Mouse (Mus musculus) hindbrain, embryonic 10.5 days (tissue): ENCODE measurements around the gene Vgll4. TPM values are rescaled to one million over a fixed set of nuclear protein-coding genes. Genes with fewer than 3 reads are reported as not detected.
A peak's percentile ranks its signal among the peaks of the same experiment; 100 is the strongest.

Experiments
- DNase-seq: peaks from one replicate; pipeline ENCODE4 v3.0.0-alpha.2; 2017; ENCODE audit warnings: low spot score
- H3K27ac ChIP-seq: fragments of 300-500 bp; sonication (generic); 2 replicates; pipeline ENCODE4 v1.5.1; 2016; ENCODE audit warnings: mild to moderate bottlenecking, moderate library complexity
- H3K27me3 ChIP-seq: fragments of 300-500 bp; sonication (generic); 2 replicates; pipeline ENCODE4 v1.6.1; 2016; ENCODE audit warnings: mild to moderate bottlenecking; ENCODE audit not compliant: poor library complexity, insufficient read depth, severe bottlenecking
- H3K36me3 ChIP-seq: fragments of 300-500 bp; sonication (generic); 2 replicates; pipeline ENCODE4 v1.6.1; 2016; ENCODE audit warnings: mild to moderate bottlenecking, moderate library complexity
- H3K4me1 ChIP-seq: fragments of 300-500 bp; sonication (generic); replicated peaks from 2 replicates; pipeline ENCODE4 v1.6.1; 2016; ENCODE audit warnings: mild to moderate bottlenecking
- H3K4me3 ChIP-seq: fragments of 300-500 bp; sonication (generic); 2 replicates; pipeline ENCODE4 v1.5.1; 2016; ENCODE audit warnings: mild to moderate bottlenecking, moderate library complexity
- H3K9me3 ChIP-seq: fragments of 300-500 bp; sonication (generic); 2 replicates; pipeline ENCODE4 v1.6.1; 2016; ENCODE audit warnings: mild to moderate bottlenecking, moderate library complexity
- WGBS: fragments of 180-500 bp; shearing (Covaris S2); methylation state at CpG from one replicate; pipeline ENCODE4 v1.1.7; 2016; 5-methylcytosine and 5-hydroxymethylcytosine counted together
- polyA plus RNA-seq: library from polyadenylated mRNA; unstranded; fragments of >200 nt; fragmentation: Nextera tagmentation; extraction: Ambion mirVana; gene quantifications from 2 replicates; pipeline ENCODE4 v1.2.1, GENCODE M21; 2016

The Vgll4 gene
- polyA plus RNA-seq, 1 experiment from 2014 or later: 73.3 TPM

DNA sequence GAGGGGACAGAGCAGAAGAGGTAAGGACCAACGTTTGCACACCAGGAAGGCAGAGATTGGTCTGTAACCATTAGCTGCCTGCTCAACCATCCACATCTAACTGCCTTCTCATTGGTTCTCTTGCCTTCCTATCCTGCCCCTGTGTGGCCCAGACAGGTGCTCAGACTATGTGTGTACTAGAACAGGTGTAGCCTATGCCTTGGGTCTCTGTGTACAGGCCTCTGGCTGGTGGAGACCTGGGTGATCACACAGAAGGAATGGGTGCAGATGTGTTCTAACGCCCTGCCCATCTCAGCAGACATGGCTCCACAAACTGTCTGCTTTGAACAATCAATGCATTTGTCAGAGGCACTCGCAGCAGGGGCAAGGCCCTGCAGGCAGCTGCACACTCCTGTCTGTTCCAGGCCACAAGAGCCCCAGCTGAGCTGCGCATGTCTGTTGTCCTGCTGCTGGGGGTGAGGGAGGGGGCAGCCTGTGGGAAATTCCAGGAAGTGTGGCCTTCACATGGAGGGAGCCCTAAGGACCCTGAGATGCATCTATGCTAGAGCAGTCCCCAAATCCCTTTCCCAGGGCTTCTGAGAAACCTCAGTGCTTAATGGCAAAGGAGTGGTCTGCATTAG, 123.5 kb downstream of the Vgll4 start:
- Histone ChIP-seq H3K36me3 (no peaks in the 10 kb centered on the region), H3K4me1 (peaks cover 55% of the 10 kb centered on the region), H3K4me3 (no peak overlapping the region), H3K27ac (peak overlapping the region; percentile 72), H3K27me3 (0 out of 2 replicates have a peak, but pooled peaks cover 5% of the 10 kb centered on the region), H3K9me3 (0 out of 2 replicates have a peak, but pooled peaks cover 3% of the 10 kb centered on the region)
- peak; percentile 50 for DNase-seq
- 19% methylated on average over 4 of the region's 4 CpGs for WGBS

DNA sequence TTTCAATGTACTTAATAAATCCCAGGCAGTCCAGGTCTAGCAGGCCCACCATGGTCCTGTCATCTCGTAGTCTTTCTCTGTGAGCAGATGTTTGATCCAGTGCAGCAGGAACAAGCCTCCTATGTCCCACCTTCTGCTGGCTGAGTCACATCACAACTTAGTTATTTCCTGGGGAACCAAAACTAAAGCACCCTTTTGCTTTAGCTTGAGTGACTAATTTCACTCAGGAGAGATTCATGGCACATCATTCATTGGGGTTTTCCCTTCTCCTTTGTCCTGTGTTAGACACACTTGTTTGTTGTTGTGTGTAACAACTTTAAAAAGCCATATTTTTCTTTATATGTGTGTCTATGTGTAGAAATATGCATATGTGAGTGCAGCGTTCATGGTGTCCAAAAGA, 126.9 kb downstream of the Vgll4 start:
- DNase-seq: no peak
- H3K36me3 ChIP-seq: no peaks in the 10 kb centered on the region
- no peaks in the 10 kb centered on the region for H3K27me3 ChIP-seq
- 0 out of 2 replicates have a peak, but pooled peaks cover 3% of the 10 kb centered on the region for H3K9me3 ChIP-seq
- WGBS: 88% methylated on average over 2 of the region's 2 CpGs
- H3K27ac ChIP-seq: no peak overlapping the region
- peaks cover 63% of the 10 kb centered on the region for H3K4me1 ChIP-seq
- no peak overlapping the region for H3K4me3 ChIP-seq

DNA sequence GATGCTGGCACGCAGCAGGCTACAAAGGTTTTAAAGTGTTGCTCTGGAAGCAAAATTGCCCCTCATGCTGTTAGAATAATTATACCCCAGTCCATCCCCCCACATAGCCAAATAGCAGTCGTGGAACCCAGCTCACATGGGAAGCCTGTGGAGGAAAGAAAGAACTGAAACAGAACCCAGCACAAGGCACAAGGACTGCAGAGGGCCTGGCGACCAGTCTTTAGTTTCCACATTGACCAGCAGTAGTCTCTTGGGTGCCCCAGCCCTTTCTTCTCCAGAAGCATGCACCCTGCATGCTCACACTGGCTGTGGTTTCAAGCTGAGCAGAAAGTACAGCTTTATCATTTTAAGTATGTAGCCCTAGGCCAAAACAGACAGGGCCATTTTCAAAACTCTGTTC, 127.7 kb downstream of the Vgll4 start:
- Histone ChIP-seq H3K4me3 (no peak overlapping the region), H3K27ac (peak overlapping the region; percentile 30; the same call in 1 of the 2 replicates), H3K9me3 (0 out of 2 replicates have a peak, but pooled peaks cover 3% of the 10 kb centered on the region), H3K27me3 (no peaks in the 10 kb centered on the region), H3K4me1 (peaks cover 56% of the 10 kb centered on the region), H3K36me3 (no peaks in the 10 kb centered on the region)
- WGBS: 73% methylated on average over 3 of the region's 3 CpGs
- DNase-seq: no peak

DNA sequence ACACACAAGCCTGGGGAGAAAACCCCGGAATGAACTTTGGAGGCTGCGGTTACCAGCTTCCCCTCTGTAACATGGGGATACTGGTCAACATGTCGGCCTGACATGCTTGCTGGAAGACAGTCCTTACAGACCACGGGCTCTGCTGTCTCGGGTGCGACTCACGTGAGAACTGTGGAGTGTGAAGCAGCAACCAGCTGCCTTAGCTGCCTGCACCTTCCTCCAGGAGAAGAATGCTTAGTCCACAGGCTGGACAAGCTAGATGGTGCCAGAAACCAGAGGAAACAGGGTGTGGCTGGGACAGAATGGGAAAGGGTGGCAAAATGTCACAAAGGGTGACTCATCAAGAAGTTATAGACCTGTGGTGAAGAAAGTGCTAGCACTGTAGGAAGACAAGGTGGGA, 129.8 kb downstream of the Vgll4 start:
- Histone ChIP-seq H3K36me3 (no peaks in the 10 kb centered on the region), H3K27ac (peak overlapping the region; percentile 30; the same call in 1 of the 2 replicates), H3K27me3 (no peaks in the 10 kb centered on the region), H3K9me3 (0 out of 2 replicates have a peak, but pooled peaks cover 3% of the 10 kb centered on the region), H3K4me1 (peaks cover 48% of the 10 kb centered on the region), H3K4me3 (no peak overlapping the region)
- 94% methylated on average over 7 of the region's 7 CpGs for WGBS
- no peak for DNase-seq

DNA sequence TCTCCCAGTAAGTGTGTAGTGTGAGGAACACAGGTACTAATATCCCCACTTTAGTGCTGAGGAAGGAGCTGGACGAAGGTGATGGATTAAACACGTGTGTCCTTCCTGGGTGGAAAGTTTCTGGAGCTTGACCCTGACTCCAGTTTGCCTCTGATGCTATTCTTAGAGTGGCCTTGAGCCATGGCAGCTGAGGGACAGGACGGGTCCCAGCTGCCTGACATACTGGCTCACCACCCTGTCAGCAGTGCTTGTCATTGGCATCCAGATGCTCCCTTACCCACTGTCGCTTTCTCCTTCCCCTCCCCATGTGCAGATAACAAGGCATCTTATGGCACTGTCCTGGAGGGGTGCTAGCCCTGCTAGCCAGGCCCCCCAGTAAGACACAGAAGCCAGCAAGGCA, 130.9 kb downstream of the Vgll4 start:
- H3K36me3 ChIP-seq: no peaks in the 10 kb centered on the region
- no peak for DNase-seq
- H3K4me1 ChIP-seq: peaks cover 57% of the 10 kb centered on the region

DNA sequence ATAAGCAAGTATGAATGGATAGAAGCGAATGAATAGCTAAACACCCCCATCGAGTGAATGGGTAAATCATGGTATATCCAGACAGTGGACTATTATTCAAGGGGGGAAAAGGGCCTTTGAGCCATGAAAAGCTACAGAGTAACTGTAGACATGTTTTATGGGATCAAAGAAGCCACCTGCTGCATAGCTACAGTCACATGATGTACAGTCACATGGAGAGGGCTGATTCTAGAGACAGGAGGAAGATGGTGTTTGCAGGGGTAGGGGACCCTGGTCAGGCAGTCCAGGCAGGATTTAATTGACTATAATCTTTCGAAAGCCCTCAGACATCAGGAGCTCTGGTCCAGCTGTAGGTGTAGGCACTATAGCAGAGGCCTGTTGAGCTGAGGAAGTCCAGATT, 133.4 kb downstream of the Vgll4 start:
- H3K4me3 ChIP-seq: no peak overlapping the region
- H3K36me3 ChIP-seq: no peaks in the 10 kb centered on the region
- no peaks in the 10 kb centered on the region for H3K9me3 ChIP-seq
- H3K4me1 ChIP-seq: peaks cover 59% of the 10 kb centered on the region
- no peaks in the 10 kb centered on the region for H3K27me3 ChIP-seq
- no peak for DNase-seq
- no peak overlapping the region; the same call in 1 of the 2 replicates for H3K27ac ChIP-seq
- 83% methylated on average over 3 of the region's 3 CpGs for WGBS

More for the DNA sequence above, 130.9 kb downstream of the Vgll4 start:
- no peak overlapping the region for H3K4me3 ChIP-seq
- no peak overlapping the region for H3K27ac ChIP-seq
- 0 out of 2 replicates have a peak, but pooled peaks cover 3% of the 10 kb centered on the region for H3K9me3 ChIP-seq
- WGBS: 87% methylated on average over 4 of the region's 4 CpGs
- no peaks in the 10 kb centered on the region for H3K27me3 ChIP-seq

DNA sequence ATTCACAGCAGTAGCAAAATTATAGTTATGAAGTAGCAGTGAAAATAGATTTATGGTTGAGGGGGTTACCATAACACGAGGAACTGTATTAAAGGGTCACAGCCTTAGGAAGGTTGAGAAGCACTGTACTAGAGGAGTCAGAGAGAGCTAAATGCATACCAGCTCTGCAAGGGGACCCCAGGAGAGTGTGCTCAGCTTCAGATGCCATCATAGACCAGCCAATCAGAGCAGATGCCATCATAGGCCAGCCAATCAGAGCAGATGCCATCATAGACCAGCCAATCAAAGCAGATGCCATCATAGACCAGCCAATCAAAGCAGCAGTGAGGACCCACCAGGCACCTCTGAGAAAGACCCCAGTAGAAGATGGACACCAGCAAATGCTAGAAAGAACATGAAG, 134.0 kb downstream of the Vgll4 start:
- H3K9me3 ChIP-seq: no peaks in the 10 kb centered on the region
- 96% methylated on average over 1 of the region's 1 CpGs for WGBS
- H3K27me3 ChIP-seq: no peaks in the 10 kb centered on the region
- H3K4me3 ChIP-seq: no peak overlapping the region
- 0 out of 2 replicates have a peak overlapping the region, but pooled peaks have one; percentile 2 for H3K27ac ChIP-seq
- no peaks in the 10 kb centered on the region for H3K36me3 ChIP-seq
- DNase-seq: no peak
- peaks cover 53% of the 10 kb centered on the region for H3K4me1 ChIP-seq

DNA sequence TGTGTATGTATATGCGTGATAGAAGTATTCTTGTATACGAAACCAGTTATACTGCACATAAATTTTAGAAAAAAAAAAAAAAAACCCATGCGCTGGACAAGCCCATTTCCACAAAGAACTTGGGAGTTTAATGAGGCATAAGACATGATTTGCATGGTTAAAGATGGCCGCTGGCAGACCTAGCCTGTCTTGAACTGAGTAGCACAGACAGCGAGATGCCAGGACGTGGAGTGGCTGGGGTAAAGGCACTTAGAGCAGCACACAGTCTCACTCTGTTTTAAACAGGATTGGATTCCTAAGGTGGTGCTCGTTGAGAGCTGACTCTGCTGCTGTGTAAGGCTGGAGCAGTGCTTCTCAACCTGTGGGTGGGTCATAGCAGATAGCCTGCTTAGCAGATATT, 134.4 kb downstream of the Vgll4 start:
- no peak for DNase-seq
- WGBS: 88% methylated on average over 7 of the region's 7 CpGs
- no peaks in the 10 kb centered on the region for H3K36me3 ChIP-seq
- H3K9me3 ChIP-seq: no peaks in the 10 kb centered on the region
- 0 out of 2 replicates have a peak overlapping the region, but pooled peaks have one; percentile 2 for H3K27ac ChIP-seq
- peaks cover 49% of the 10 kb centered on the region for H3K4me1 ChIP-seq
- H3K27me3 ChIP-seq: no peaks in the 10 kb centered on the region
- H3K4me3 ChIP-seq: no peak overlapping the region

DNA sequence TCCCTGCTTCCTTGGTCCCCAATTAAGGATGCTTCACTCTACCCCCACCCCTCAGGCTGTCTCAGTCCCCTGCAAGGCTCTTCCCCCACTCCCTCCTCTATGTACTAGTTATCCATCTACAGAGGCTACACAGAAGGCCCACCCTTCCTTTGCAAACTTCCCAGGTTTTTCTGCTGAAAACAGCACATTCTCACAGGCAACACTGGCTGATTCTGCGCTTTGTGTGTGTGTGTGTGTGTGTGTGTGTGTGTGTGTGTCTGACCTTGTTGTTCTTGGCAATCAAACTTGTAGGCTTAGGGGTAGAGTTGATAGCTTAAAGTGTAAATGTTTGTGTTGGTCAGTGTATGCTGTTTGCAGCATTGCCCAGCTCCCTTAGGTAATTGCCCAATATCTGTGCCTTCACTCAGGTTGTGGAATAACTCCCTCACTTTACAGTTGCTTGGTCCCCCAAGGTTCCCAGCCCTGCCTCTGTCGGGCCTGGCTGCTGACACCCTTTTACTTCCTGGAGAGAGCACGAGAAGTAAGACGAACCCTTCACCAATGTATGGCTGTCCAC, 135.9 kb downstream of the Vgll4 start:
- Histone ChIP-seq H3K27ac (peak overlapping the region; percentile 62), H3K27me3 (no peaks in the 10 kb centered on the region), H3K4me3 (no peak overlapping the region), H3K36me3 (no peaks in the 10 kb centered on the region), H3K4me1 (peaks cover 34% of the 10 kb centered on the region), H3K9me3 (no peaks in the 10 kb centered on the region)
- WGBS: 64% methylated on average over 4 of the region's 4 CpGs
- peak; percentile 2 for DNase-seq

DNA sequence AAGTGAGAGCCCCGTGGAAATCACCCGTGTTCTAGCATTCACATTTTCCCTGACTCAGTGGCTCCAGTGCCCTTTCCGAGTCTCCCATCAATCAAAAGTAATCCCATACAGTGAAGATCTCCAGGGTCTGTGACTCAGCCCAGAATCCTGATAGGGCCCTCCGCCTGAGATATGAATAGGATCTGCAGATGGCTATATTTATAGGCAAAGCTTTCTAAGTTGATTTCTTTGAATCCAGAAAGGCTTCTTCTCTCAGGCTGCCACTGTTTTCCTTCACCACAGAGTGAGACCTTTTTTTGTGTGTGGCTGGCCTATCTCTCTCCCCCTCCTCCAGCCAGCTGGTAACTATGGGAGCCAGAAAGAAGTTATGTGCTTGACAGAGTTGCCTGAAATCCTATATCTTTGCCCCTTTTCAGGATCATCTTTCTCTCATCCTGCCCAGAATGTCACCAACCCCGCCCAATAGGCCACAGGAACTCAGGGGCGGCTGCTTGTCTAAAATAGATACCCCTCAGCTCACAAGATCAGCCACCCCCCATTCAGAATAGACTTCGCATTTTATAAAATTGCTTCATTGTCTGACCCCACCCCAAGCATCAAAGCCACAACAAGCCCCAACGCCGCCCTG, 136.6 kb downstream of the Vgll4 start:
- Histone ChIP-seq H3K4me1 (peaks cover 33% of the 10 kb centered on the region), H3K4me3 (no peak overlapping the region), H3K36me3 (no peaks in the 10 kb centered on the region), H3K27me3 (no peaks in the 10 kb centered on the region), H3K27ac (peak overlapping the region; percentile 62), H3K9me3 (no peaks in the 10 kb centered on the region)
- 74% methylated on average over 9 of the region's 9 CpGs for WGBS
- DNase-seq: no peak

DNA sequence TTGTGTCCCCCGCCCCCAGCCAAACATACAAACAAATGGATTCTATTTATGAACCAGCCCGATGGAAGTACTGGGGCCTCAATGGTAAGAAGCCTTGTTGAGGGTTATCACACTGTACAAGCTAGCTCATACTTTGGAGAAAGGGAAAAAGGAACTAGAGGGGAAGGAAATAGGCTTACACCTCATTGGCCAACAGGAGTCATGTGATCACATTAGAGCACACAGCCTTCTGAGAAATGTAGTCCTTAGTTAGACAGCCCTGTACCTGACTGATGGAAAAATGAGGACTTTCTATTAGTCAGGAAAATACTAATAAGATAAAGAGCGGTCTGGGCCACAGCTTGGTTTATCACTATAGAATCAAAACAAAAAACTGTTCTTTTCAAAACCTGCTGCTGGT, 138.0 kb downstream of the Vgll4 start:
- Histone ChIP-seq H3K27me3 (no peaks in the 10 kb centered on the region), H3K36me3 (no peaks in the 10 kb centered on the region), H3K4me1 (peaks cover 30% of the 10 kb centered on the region), H3K9me3 (no peaks in the 10 kb centered on the region), H3K27ac (no peak overlapping the region), H3K4me3 (no peak overlapping the region)
- DNase-seq: no peak
- WGBS: 95% methylated on average over 3 of the region's 3 CpGs

DNA sequence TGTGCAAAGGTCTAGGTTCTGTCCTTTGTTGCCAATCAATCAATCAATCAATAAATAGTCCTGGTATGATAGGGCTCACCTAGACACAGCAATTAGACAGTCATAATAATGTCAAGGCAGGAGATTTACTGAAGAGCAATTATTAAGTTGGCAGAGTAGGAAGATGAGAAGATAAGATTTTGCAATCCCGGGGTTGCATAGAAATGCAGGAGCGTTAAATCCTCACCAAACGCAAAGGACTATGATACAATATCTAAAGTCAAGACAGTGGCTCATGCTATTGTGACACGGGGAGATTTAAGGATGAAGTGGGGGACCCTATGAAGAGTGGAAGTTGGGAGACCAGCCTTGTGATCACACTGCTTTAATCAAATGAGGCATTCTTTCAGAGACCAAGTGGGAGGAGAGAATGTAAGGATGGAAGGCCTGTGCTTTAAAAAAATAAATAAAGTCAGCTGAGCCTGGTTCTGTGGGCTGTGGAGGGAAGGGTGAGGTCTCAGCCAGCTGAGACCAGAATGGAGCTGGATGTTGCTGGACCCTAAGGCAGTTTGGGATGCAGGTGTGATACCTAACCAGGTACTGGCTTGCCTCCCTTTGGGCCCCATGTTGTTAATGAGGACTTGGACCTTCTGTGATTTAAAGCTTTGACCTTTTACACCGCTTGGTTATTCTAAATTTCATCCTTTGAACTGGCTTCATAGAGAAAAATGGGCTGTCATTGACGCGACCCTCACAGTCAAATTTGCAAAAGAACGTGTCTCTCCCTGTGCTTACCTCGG, 139.9 kb downstream of the Vgll4 start:
- Histone ChIP-seq H3K9me3 (no peaks in the 10 kb centered on the region), H3K4me3 (no peak overlapping the region), H3K27me3 (no peaks in the 10 kb centered on the region), H3K4me1 (peaks cover 23% of the 10 kb centered on the region), H3K36me3 (no peaks in the 10 kb centered on the region), H3K27ac (no peak overlapping the region)
- 92% methylated on average over 9 of the region's 9 CpGs for WGBS
- DNase-seq: no peak
